Mouse (Mus musculus) limb, embryonic 11.5 days (tissue): ENCODE results near the gene Mettl23. TPM values are rescaled to one million over a fixed set of nuclear protein-coding genes. Genes with fewer than 3 reads are reported as not detected.
A peak's percentile ranks its signal among the peaks of the same experiment; 100 is the strongest.

Experiments
- ATAC-seq: fragments of 200-750 bp; cut with Nextera tagmentation; 2 replicates; pipeline ENCODE4 v1.8.0; 2017; ENCODE audit warnings: low read depth; ENCODE audit not compliant: insufficient number of reproducible peaks, low FRiP score, low TSS enrichment
- DNase-seq: peaks from one replicate; pipeline ENCODE4 v3.0.0-alpha.2; 2015; ENCODE audit warnings: low spot score
- H3K27ac ChIP-seq: fragments of 300-500 bp; sonication (generic); replicated peaks from 2 replicates; pipeline ENCODE4 v1.5.1; 2014; ENCODE audit warnings: low read depth, mild to moderate bottlenecking, low read length
- H3K27me3 ChIP-seq: fragments of 300-500 bp; sonication (generic); 2 replicates; pipeline ENCODE4 v1.6.1; 2014; ENCODE audit warnings: mild to moderate bottlenecking, low read length, mixed read lengths; ENCODE audit not compliant: control insufficient read depth, insufficient read depth
- H3K36me3 ChIP-seq: fragments of 300-500 bp; sonication (generic); 2 replicates; pipeline ENCODE4 v1.6.1; 2014; ENCODE audit warnings: mild to moderate bottlenecking, low read length, moderate library complexity, mixed read lengths; ENCODE audit not compliant: control insufficient read depth, insufficient read depth
- H3K4me1 ChIP-seq: fragments of 300-500 bp; sonication (generic); 2 replicates; pipeline ENCODE4 v1.6.1; 2014; ENCODE audit warnings: low read length, mixed read lengths; ENCODE audit not compliant: control insufficient read depth, insufficient read depth
- H3K4me2 ChIP-seq: fragments of 300-500 bp; sonication (generic); 2 replicates; pipeline ENCODE4 v1.6.1; 2014; ENCODE audit warnings: low read depth, mild to moderate bottlenecking, moderate library complexity; ENCODE audit not compliant: severe bottlenecking
- H3K4me3 ChIP-seq: fragments of 300-500 bp; sonication (generic); 2 replicates; pipeline ENCODE4 v1.5.1; 2014; ENCODE audit warnings: low read depth, low read length
- H3K9ac ChIP-seq: fragments of 300-500 bp; sonication (generic); 2 replicates; pipeline ENCODE4 v1.6.1; 2014; ENCODE audit warnings: mild to moderate bottlenecking, low read length
- H3K9me3 ChIP-seq: fragments of 300-500 bp; sonication (generic); 2 replicates; pipeline ENCODE4 v1.6.1; 2016; ENCODE audit warnings: low read length; ENCODE audit not compliant: control insufficient read depth
- WGBS: fragments of 180-500 bp; shearing (Covaris S2); extraction: QIAGEN DNeasy Blood & Tissue Kit; methylation state at CpG from one replicate; pipeline ENCODE4 v1.1.7; 2014; 5-methylcytosine and 5-hydroxymethylcytosine counted together
- polyA plus RNA-seq: library from polyadenylated mRNA; unstranded; fragments of >200 nt; fragmentation: Nextera tagmentation; extraction: Ambion mirVana; gene quantifications from 2 replicates; pipeline ENCODE4 v1.2.1, GENCODE M21; 2014

Mettl23 gene
- polyA plus RNA-seq, 1 experiment from 2014 or later, result 68.0 TPM

- no peak overlapping the region for H3K4me2 ChIP-seq
- 75% methylated on average over 9 of the region's 9 CpGs for WGBS
- H3K9me3 ChIP-seq, result no peaks in the 10 kb centered on the region
- DNase-seq, result no peak
- no peak overlapping the region for H3K4me3 ChIP-seq
- ATAC-seq, result no peak
- H3K9ac ChIP-seq, result no peak overlapping the region
- H3K27me3 ChIP-seq, result no peaks in the 10 kb centered on the region
- H3K27ac ChIP-seq, result no peak overlapping the region
- H3K4me1 ChIP-seq, result no peaks in the 10 kb centered on the region
- H3K36me3 ChIP-seq, result peaks cover 12% of the 10 kb centered on the region
Measured at GRCm38 (mm10) chr11:116871538-116871937, 28.5 kb downstream of the Mettl23 start.

GRCm38 (mm10) chr11:116873987-116874386 lies 30.9 kb downstream of the Mettl23 start:
- Histone ChIP-seq H3K27me3 (no peaks in the 10 kb centered on the region), H3K27ac (no peak overlapping the region), H3K9ac (no peak overlapping the region), H3K4me3 (no peak overlapping the region), H3K4me1 (no peaks in the 10 kb centered on the region), H3K36me3 (peaks cover 12% of the 10 kb centered on the region), H3K4me2 (no peak overlapping the region), H3K9me3 (no peaks in the 10 kb centered on the region)
- DNase-seq (no peak), ATAC-seq (no peak)
- 82% methylated on average over 20 of the region's 20 CpGs for WGBS

- H3K9ac ChIP-seq, result no peak overlapping the region
- H3K27me3 ChIP-seq, result no peaks in the 10 kb centered on the region
- no peak overlapping the region for H3K27ac ChIP-seq
- H3K4me2 ChIP-seq, result no peak overlapping the region
- WGBS, result 92% methylated on average over 8 of the region's 8 CpGs
- no peaks in the 10 kb centered on the region for H3K4me1 ChIP-seq
- no peak overlapping the region for H3K4me3 ChIP-seq
- H3K36me3 ChIP-seq, result peaks cover 3% of the 10 kb centered on the region; the same call in 1 of the 2 replicates
- no peak for DNase-seq
- no peaks in the 10 kb centered on the region for H3K9me3 ChIP-seq
- ATAC-seq, result no peak
Measured at GRCm38 (mm10) chr11:116878454-116878853, 35.4 kb downstream of the Mettl23 start.

GRCm38 (mm10) chr11:116880839-116881238 lies 37.8 kb downstream of the Mettl23 start:
- WGBS, result 80% methylated on average over 7 of the region's 7 CpGs
- Histone ChIP-seq H3K4me1 (peaks cover 3% of the 10 kb centered on the region; the same call in 1 of the 2 replicates), H3K36me3 (no peaks in the 10 kb centered on the region), H3K4me3 (no peak overlapping the region), H3K9me3 (no peaks in the 10 kb centered on the region), H3K27ac (no peak overlapping the region), H3K9ac (no peak overlapping the region), H3K27me3 (no peaks in the 10 kb centered on the region), H3K4me2 (no peak overlapping the region)
- DNase-seq (no peak), ATAC-seq (no peak)

- H3K9me3 ChIP-seq, result no peaks in the 10 kb centered on the region
- H3K27me3 ChIP-seq, result no peaks in the 10 kb centered on the region
- WGBS, result 75% methylated on average over 5 of the region's 5 CpGs
- no peak overlapping the region for H3K9ac ChIP-seq
- H3K36me3 ChIP-seq, result no peaks in the 10 kb centered on the region
- no peak overlapping the region for H3K4me2 ChIP-seq
- no peak overlapping the region for H3K4me3 ChIP-seq
- DNase-seq, result no peak
- ATAC-seq, result no peak
- no peak overlapping the region for H3K27ac ChIP-seq
- peaks cover 3% of the 10 kb centered on the region; the same call in 1 of the 2 replicates for H3K4me1 ChIP-seq
Measured at GRCm38 (mm10) chr11:116881440-116881839, 38.4 kb downstream of the Mettl23 start.

GRCm38 (mm10) chr11:116882446-116882845 lies 39.4 kb downstream of the Mettl23 start:
- no peak overlapping the region for H3K4me2 ChIP-seq
- H3K27me3 ChIP-seq, result no peaks in the 10 kb centered on the region
- ATAC-seq (no peak), DNase-seq (no peak)
- H3K9me3 ChIP-seq, result no peaks in the 10 kb centered on the region
- H3K36me3 ChIP-seq, result no peaks in the 10 kb centered on the region
- peaks cover 3% of the 10 kb centered on the region; the same call in 1 of the 2 replicates for H3K4me1 ChIP-seq
- 71% methylated on average over 10 of the region's 10 CpGs for WGBS
- H3K27ac ChIP-seq, result no peak overlapping the region
- H3K4me3 ChIP-seq, result no peak overlapping the region
- no peak overlapping the region for H3K9ac ChIP-seq

- Histone ChIP-seq H3K36me3 (no peaks in the 10 kb centered on the region), H3K27me3 (no peaks in the 10 kb centered on the region), H3K27ac (no peak overlapping the region), H3K4me1 (peaks cover 3% of the 10 kb centered on the region; the same call in 1 of the 2 replicates), H3K4me2 (no peak overlapping the region), H3K9ac (no peak overlapping the region), H3K9me3 (no peaks in the 10 kb centered on the region), H3K4me3 (no peak overlapping the region)
- 80% methylated on average over 6 of the region's 6 CpGs for WGBS
- no peak for DNase-seq
- no peak for ATAC-seq
Measured at GRCm38 (mm10) chr11:116884061-116884460, 41.0 kb downstream of the Mettl23 start.

GRCm38 (mm10) chr11:116885275-116886151 lies 42.4 kb downstream of the Mettl23 start:
- Histone ChIP-seq H3K36me3 (no peaks in the 10 kb centered on the region), H3K27me3 (no peaks in the 10 kb centered on the region), H3K9ac (no peak overlapping the region), H3K4me3 (no peak overlapping the region), H3K4me1 (peaks cover 7% of the 10 kb centered on the region; the same call in 1 of the 2 replicates), H3K9me3 (no peaks in the 10 kb centered on the region), H3K27ac (no peak overlapping the region), H3K4me2 (peak overlapping the region; percentile 21; the same call in 1 of the 2 replicates)
- WGBS, result 2% methylated on average over 28 of the region's 28 CpGs
- DNase-seq (peak; percentile 92), ATAC-seq (no peak)
